Mouse (Mus musculus) mesoderm, embryonic 11.5 days (tissue): ENCODE data around the gene Gmppa.

ENCODE experiments used
- DNase-seq: peaks from one replicate; pipeline ENCODE4 v3.0.0-alpha.2; 2012; ENCODE audit warnings: low read depth, low spot score

Gene Gmppa

DNA sequence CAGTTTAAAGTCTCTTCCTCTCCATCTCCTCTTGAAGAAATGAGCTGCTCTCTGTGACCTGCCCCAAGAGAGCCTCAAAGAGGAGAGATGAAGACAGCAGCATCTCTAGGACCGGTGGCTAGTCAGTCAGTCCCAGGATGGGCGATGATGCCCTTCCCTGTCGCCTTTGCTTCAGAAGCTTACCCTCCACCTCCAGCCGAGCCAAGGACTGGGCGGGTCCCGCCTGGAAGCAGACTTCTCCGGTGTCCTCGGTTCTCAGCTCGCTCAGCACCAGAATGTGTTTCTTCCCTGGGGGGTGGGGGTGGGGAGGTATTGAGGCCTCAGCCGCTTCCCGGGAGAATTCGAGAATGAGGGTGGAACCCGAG lies 51.3 kb downstream of the Gmppa start:
- DNase-seq: no peak

- peak; percentile 82 for DNase-seq
Measured at GRCm38 (mm10) chr1:75487405-75488161, 51.9 kb downstream of the Gmppa start.

DNA sequence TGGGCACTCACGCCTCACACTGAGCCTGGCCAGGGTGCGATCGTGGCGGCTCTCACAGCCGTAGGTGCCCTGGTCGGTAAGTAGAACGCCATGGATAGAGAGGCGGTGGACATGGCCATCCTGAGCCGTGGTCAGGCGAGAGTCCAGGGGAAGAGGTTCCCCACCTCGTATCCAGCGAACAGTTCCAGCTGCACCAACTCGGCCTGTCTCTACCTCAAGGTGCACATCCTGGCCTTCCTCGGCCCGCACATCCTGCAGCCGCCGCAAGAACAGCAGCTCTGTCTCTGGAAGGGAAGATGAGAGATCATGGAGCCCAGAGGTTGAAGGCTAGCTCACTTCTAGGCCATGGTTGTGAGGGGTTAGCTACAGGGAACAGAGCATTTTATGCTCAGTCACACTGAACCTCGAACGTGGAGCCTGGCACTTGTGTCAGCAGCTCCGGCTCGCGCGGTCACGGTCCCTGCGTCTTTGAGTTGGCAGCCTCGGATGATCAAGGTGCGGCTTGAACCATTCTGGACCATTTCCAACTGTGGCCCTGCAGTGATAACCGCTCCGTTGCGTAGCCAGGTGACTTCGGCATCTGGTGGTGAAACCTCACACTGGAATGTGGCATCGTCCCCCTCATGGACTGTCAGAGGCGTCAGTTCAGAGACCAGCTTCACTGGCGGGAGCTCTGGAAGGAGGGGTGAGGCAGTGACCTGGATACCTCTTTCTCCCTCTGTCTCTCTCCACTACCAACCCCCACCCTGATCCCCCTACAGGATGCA lies 55.2 kb downstream of the Gmppa start:
- DNase-seq: no peak

DNA sequence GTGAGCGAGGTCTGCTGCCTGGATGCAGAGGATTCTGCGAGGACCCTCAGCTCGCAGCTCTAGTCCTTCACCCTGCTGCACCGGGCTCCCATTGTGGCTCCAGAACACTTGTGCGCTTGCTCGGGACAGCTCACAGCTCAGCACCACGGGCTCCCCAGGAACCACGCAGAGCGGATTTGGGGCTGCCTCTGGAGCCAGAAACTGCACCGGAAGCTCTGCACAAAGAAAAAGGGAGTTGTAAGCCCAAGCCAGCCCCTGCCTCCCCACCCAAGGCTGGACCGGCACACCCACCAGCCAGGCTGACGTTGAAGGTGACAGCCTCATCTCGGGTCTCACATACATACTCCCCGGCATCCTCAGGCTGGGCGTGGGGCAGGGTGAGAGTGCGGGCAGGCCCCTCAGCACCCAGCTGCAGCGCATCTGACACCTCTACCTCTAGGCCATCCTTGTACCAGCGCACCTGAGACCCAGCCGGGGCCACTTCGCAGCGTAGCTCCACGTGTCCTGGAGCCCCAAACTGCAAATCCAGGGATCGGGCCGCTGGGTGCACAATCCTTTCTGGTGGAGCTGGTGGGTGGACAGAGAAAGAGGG lies 56.9 kb downstream of the Gmppa start:
- DNase-seq: no peak
